Mouse (Mus musculus) heart, adult 8-10 months (tissue): ENCODE results near the gene Actbl2. TPM values are rescaled to one million over a fixed set of nuclear protein-coding genes. Genes with fewer than 3 reads are reported as not detected.
A peak's percentile ranks its signal among the peaks of the same experiment; 100 is the strongest.

Experiments used
- DNase-seq: peaks from one replicate; pipeline ENCODE4 v3.0.0; 2022; ENCODE audit warnings: low spot score
- total RNA-seq, 4 experiments: library from RNA; stranded (reverse); gene quantifications; 2 replicates each; pipeline ENCODE4 v1.2.4; 2022

Actbl2 gene
- total RNA-seq, 4 experiments from 2014 or later = not detected

- no peak for DNase-seq
Observed at GRCm38 (mm10) chr13:111269789-111270335, 15.0 kb downstream of the Actbl2 start.

GRCm38 (mm10) chr13:111271868-111272267 is 17.1 kb downstream of the Actbl2 start:
- DNase-seq = no peak

GRCm38 (mm10) chr13:111286461-111287385 is 31.9 kb downstream of the Actbl2 start:
- DNase-seq = no peak

- DNase-seq = no peak
Observed at GRCm38 (mm10) chr13:111291161-111291957, 36.5 kb downstream of the Actbl2 start.

GRCm38 (mm10) chr13:111291958-111292493 is 37.2 kb downstream of the Actbl2 start:
- peak; percentile 7 for DNase-seq

GRCm38 (mm10) chr13:111293478-111293877 is 38.7 kb downstream of the Actbl2 start:
- DNase-seq = no peak

- DNase-seq = no peak
Observed at GRCm38 (mm10) chr13:111294965-111295494, 40.2 kb downstream of the Actbl2 start.

GRCm38 (mm10) chr13:111296029-111296428 is 41.2 kb downstream of the Actbl2 start:
- peak; percentile 16 for DNase-seq

- DNase-seq = no peak
Observed at GRCm38 (mm10) chr13:111297614-111298013, 42.8 kb downstream of the Actbl2 start.

- no peak for DNase-seq
Observed at GRCm38 (mm10) chr13:111299145-111299713, 44.4 kb downstream of the Actbl2 start.

GRCm38 (mm10) chr13:111300846-111301245 is 46.0 kb downstream of the Actbl2 start:
- DNase-seq = no peak

- no peak for DNase-seq
Observed at GRCm38 (mm10) chr13:111301431-111301830, 46.6 kb downstream of the Actbl2 start.

GRCm38 (mm10) chr13:111304194-111304593 is 49.4 kb downstream of the Actbl2 start:
- no peak for DNase-seq

GRCm38 (mm10) chr13:111304736-111305135 is 49.9 kb downstream of the Actbl2 start:
- DNase-seq = no peak

Other genes starting within 250 kb of the Actbl2 start
- gene Gpbp1, start 235.1 kb downstream of the Actbl2 start, total RNA-seq = 10 to 100 TPM; 49.2 to 57.7 (median 53.1) TPM